Mouse (Mus musculus): ENCODE results near the gene Nr1h4. TPM values are rescaled to one million over a fixed set of nuclear protein-coding genes. Genes with fewer than 3 reads are reported as not detected.

The Nr1h4 gene
- polyA plus RNA-seq, 1 experiment from 2014 or later, result not detected

GRCm38 (mm10) chr10:89518365-89518764 lies 15.0 kb downstream of the Nr1h4 start:
- Histone ChIP-seq H3K4me3 (no peak overlapping the region), H3K27ac (no peak overlapping the region), H3K4me2 (no peak overlapping the region), H3K36me3 (no peaks in the 10 kb centered on the region), H3K27me3 (no peaks in the 10 kb centered on the region), H3K9ac (no peak overlapping the region), H3K4me1 (replicated peaks) (no peaks in the 10 kb centered on the region), H3K9me3 (no peaks in the 10 kb centered on the region)
- 96% methylated on average over 2 of the region's 2 CpGs for WGBS
- ATAC-seq (ENCODE audit: low FRiP score), result no peak

GRCm38 (mm10) chr10:89515813-89516212 lies 17.6 kb downstream of the Nr1h4 start:
- Histone ChIP-seq H3K4me3 (no peak overlapping the region), H3K4me2 (no peak overlapping the region), H3K36me3 (no peaks in the 10 kb centered on the region), H3K27ac (no peak overlapping the region), H3K4me1 (replicated peaks) (no peaks in the 10 kb centered on the region), H3K9me3 (no peaks in the 10 kb centered on the region), H3K27me3 (no peaks in the 10 kb centered on the region), H3K9ac (no peak overlapping the region)
- 77% methylated on average over 2 of the region's 2 CpGs for WGBS
- no peak for ATAC-seq (ENCODE audit: low FRiP score)

- Histone ChIP-seq H3K27me3 (no peaks in the 10 kb centered on the region), H3K36me3 (no peaks in the 10 kb centered on the region), H3K9me3 (no peaks in the 10 kb centered on the region), H3K9ac (no peak overlapping the region), H3K27ac (no peak overlapping the region), H3K4me1 (replicated peaks) (no peaks in the 10 kb centered on the region), H3K4me2 (no peak overlapping the region), H3K4me3 (no peak overlapping the region)
- WGBS, result 84% methylated on average over 6 of the region's 6 CpGs
- ATAC-seq (ENCODE audit: low FRiP score), result no peak
Measured at GRCm38 (mm10) chr10:89512562-89512961, 20.8 kb downstream of the Nr1h4 start.

- H3K4me1 ChIP-seq (replicated peaks), result no peaks in the 10 kb centered on the region
- no peak overlapping the region for H3K4me2 ChIP-seq
- H3K36me3 ChIP-seq, result no peaks in the 10 kb centered on the region
- no peaks in the 10 kb centered on the region for H3K27me3 ChIP-seq
- ATAC-seq (ENCODE audit: low FRiP score), result no peak
- no peak overlapping the region for H3K9ac ChIP-seq
- H3K4me3 ChIP-seq, result no peak overlapping the region
- H3K27ac ChIP-seq, result no peak overlapping the region
- WGBS, result 91% methylated on average over 2 of the region's 2 CpGs
- H3K9me3 ChIP-seq, result no peaks in the 10 kb centered on the region
Measured at GRCm38 (mm10) chr10:89510547-89510946, 22.8 kb downstream of the Nr1h4 start.

- no peak for ATAC-seq (ENCODE audit: low FRiP score)
Measured at GRCm38 (mm10) chr10:89508567-89508966, 24.8 kb downstream of the Nr1h4 start.

GRCm38 (mm10) chr10:89506479-89506878 lies 26.9 kb downstream of the Nr1h4 start:
- no peaks in the 10 kb centered on the region for H3K27me3 ChIP-seq
- no peaks in the 10 kb centered on the region for H3K36me3 ChIP-seq
- no peak overlapping the region for H3K9ac ChIP-seq
- 92% methylated on average over 9 of the region's 9 CpGs for WGBS
- H3K4me3 ChIP-seq, result no peak overlapping the region
- H3K27ac ChIP-seq, result no peak overlapping the region
- H3K4me2 ChIP-seq, result no peak overlapping the region
- no peak for ATAC-seq (ENCODE audit: low FRiP score)
- no peaks in the 10 kb centered on the region for H3K9me3 ChIP-seq
- no peaks in the 10 kb centered on the region for H3K4me1 ChIP-seq (replicated peaks)

More at GRCm38 (mm10) chr10:89508567-89508966, 24.8 kb downstream of the Nr1h4 start:
- WGBS, result 91% methylated on average over 2 of the region's 2 CpGs
- Histone ChIP-seq H3K4me3 (no peak overlapping the region), H3K9me3 (no peaks in the 10 kb centered on the region), H3K4me2 (no peak overlapping the region), H3K27me3 (no peaks in the 10 kb centered on the region), H3K27ac (no peak overlapping the region), H3K9ac (no peak overlapping the region), H3K4me1 (replicated peaks) (no peaks in the 10 kb centered on the region), H3K36me3 (no peaks in the 10 kb centered on the region)

- ATAC-seq (ENCODE audit: low FRiP score), result no peak
- H3K36me3 ChIP-seq, result no peaks in the 10 kb centered on the region
- no peak overlapping the region for H3K4me3 ChIP-seq
- no peaks in the 10 kb centered on the region for H3K27me3 ChIP-seq
- no peaks in the 10 kb centered on the region for H3K4me1 ChIP-seq (replicated peaks)
- H3K9ac ChIP-seq, result no peak overlapping the region
- H3K27ac ChIP-seq, result no peak overlapping the region
- 87% methylated on average over 5 of the region's 5 CpGs for WGBS
- H3K9me3 ChIP-seq, result no peaks in the 10 kb centered on the region
- H3K4me2 ChIP-seq, result no peak overlapping the region
Measured at GRCm38 (mm10) chr10:89505592-89505955, 27.8 kb downstream of the Nr1h4 start.

- Histone ChIP-seq H3K27me3 (no peaks in the 10 kb centered on the region), H3K4me1 (replicated peaks) (no peaks in the 10 kb centered on the region), H3K36me3 (no peaks in the 10 kb centered on the region), H3K4me2 (no peak overlapping the region), H3K27ac (no peak overlapping the region), H3K4me3 (no peak overlapping the region), H3K9me3 (no peaks in the 10 kb centered on the region), H3K9ac (no peak overlapping the region)
- WGBS, result 92% methylated on average over 10 of the region's 10 CpGs
- no peak for ATAC-seq (ENCODE audit: low FRiP score)
Measured at GRCm38 (mm10) chr10:89504952-89505591, 28.3 kb downstream of the Nr1h4 start.

GRCm38 (mm10) chr10:89502986-89503560 lies 30.3 kb downstream of the Nr1h4 start:
- H3K36me3 ChIP-seq, result no peaks in the 10 kb centered on the region
- H3K27me3 ChIP-seq, result 0 out of 2 replicates have a peak, but pooled peaks cover 1% of the 10 kb centered on the region
- H3K27ac ChIP-seq, result no peak overlapping the region
- no peak overlapping the region for H3K9ac ChIP-seq
- H3K4me3 ChIP-seq, result no peak overlapping the region
- WGBS, result 70% methylated on average over 5 of the region's 5 CpGs
- H3K4me1 ChIP-seq (replicated peaks), result no peaks in the 10 kb centered on the region
- H3K9me3 ChIP-seq, result no peaks in the 10 kb centered on the region
- no peak for ATAC-seq (ENCODE audit: low FRiP score)
- H3K4me2 ChIP-seq, result no peak overlapping the region

- H3K9ac ChIP-seq, result no peak overlapping the region
- no peak for ATAC-seq (ENCODE audit: low FRiP score)
- no peaks in the 10 kb centered on the region for H3K9me3 ChIP-seq
- no peaks in the 10 kb centered on the region for H3K36me3 ChIP-seq
- no peaks in the 10 kb centered on the region for H3K4me1 ChIP-seq (replicated peaks)
- H3K27me3 ChIP-seq, result 0 out of 2 replicates have a peak, but pooled peaks cover 6% of the 10 kb centered on the region
- H3K27ac ChIP-seq, result no peak overlapping the region
- H3K4me3 ChIP-seq, result no peak overlapping the region
- 94% methylated on average over 6 of the region's 6 CpGs for WGBS
- no peak overlapping the region for H3K4me2 ChIP-seq
Measured at GRCm38 (mm10) chr10:89501902-89502301, 31.5 kb downstream of the Nr1h4 start.

- no peak for ATAC-seq (ENCODE audit: low FRiP score)
- 83% methylated on average over 7 of the region's 7 CpGs for whole genome bisulfite sequencing
- no peaks in the 10 kb centered on the region for H3K36me3 ChIP-seq
Measured at GRCm38 (mm10) chr10:89495537-89495936, 37.8 kb downstream of the Nr1h4 start.

GRCm38 (mm10) chr10:89491321-89491720 lies 42.1 kb downstream of the Nr1h4 start:
- no peak overlapping the region for H3K9ac ChIP-seq
- WGBS, result 11% methylated on average over 3 of the region's 3 CpGs
- peaks cover 34% of the 10 kb centered on the region for H3K27me3 ChIP-seq
- H3K4me1 ChIP-seq (replicated peaks), result peaks cover 4% of the 10 kb centered on the region; the same call in 1 of the 2 replicates
- no peak overlapping the region for H3K27ac ChIP-seq
- no peak for ATAC-seq (ENCODE audit: low FRiP score)
- no peak overlapping the region for H3K4me2 ChIP-seq
- no peak overlapping the region for H3K4me3 ChIP-seq
- no peaks in the 10 kb centered on the region for H3K9me3 ChIP-seq
- H3K36me3 ChIP-seq, result no peaks in the 10 kb centered on the region

More at GRCm38 (mm10) chr10:89495537-89495936, 37.8 kb downstream of the Nr1h4 start:
- Histone ChIP-seq H3K9me3 (no peaks in the 10 kb centered on the region), H3K4me1 (replicated peaks) (no peaks in the 10 kb centered on the region; the same call in 1 of the 2 replicates), H3K27me3 (peaks cover 34% of the 10 kb centered on the region), H3K4me2 (no peak overlapping the region), H3K9ac (no peak overlapping the region), H3K27ac (no peak overlapping the region), H3K4me3 (no peak overlapping the region)

- H3K9ac ChIP-seq, result no peak overlapping the region
- H3K36me3 ChIP-seq, result no peaks in the 10 kb centered on the region
- H3K27ac ChIP-seq, result no peak overlapping the region
- no peak overlapping the region for H3K4me3 ChIP-seq
- ATAC-seq (ENCODE audit: low FRiP score), result no peak
- H3K9me3 ChIP-seq, result no peaks in the 10 kb centered on the region
- H3K4me2 ChIP-seq, result no peak overlapping the region
- H3K4me1 ChIP-seq (replicated peaks), result peaks cover 4% of the 10 kb centered on the region; the same call in 1 of the 2 replicates
- 88% methylated on average over 3 of the region's 3 CpGs for WGBS
- peaks cover 31% of the 10 kb centered on the region for H3K27me3 ChIP-seq
Measured at GRCm38 (mm10) chr10:89490250-89490649, 43.1 kb downstream of the Nr1h4 start.

Measured in hindbrain, embryonic 13.5 days (tissue).